Mouse (Mus musculus) left cerebral cortex, adult 2 months (tissue): Measurements from ENCODE around the gene Alk. TPM values are rescaled to one million over a fixed set of nuclear protein-coding genes. Genes with fewer than 3 reads are reported as not detected.

ENCODE experiments used
- DNase-seq, 2 experiments: peaks; one replicate each; pipeline ENCODE4 v3.0.0; 2021 to 2022; ENCODE audit warnings: low spot score in 2 of 2, mixed read lengths in 1 of 2; ENCODE audit errors: extremely low spot score in 1 of 2
- H3K27ac ChIP-seq: fragments of 200-600 bp; 2 replicates; pipeline ENCODE4 v1.8.1; 2022
- H3K4me3 ChIP-seq: fragments of 200-600 bp; 2 replicates; pipeline ENCODE4 v1.8.1; 2022
- CTCF ChIP-seq: fragments of 200-600 bp; IDR thresholded peaks from 2 replicates; pipeline ENCODE4 v1.8.1; 2022; ENCODE audit warnings: antibody characterized with exemption, mild to moderate bottlenecking, moderate library complexity
- intact Hi-C: fragments of 180-260 bp; cut with DNase I; formaldehyde crosslinking; loops from one replicate; pipeline ENCODE4 v1.15.1; 2025
- total RNA-seq, 2 experiments: library from RNA; stranded (reverse); gene quantifications; 2 replicates each; pipeline ENCODE4 v1.2.3; 2021

Alk gene
- total RNA-seq, 2 experiments from 2014 or later, result 8.5 to 9.0 TPM

DNA sequence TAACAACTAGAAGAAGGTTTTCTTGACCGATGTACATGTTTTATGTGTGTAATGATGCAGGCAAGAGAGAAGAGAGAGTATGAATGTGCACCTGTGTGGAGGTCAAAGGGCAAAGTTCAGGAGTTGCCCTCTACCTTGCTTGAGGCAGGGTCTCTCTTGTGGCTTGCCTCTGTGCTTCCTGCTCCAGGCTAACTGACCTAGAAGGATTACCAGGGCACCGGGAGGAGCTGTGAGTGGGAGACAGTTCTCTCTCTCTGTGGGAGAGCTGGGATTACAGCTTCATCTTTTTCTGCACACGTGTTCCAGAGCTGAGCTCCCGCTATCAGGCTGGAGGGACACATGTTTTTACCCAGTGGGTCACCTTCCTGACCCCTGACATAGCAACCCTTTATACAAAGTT lies 127.5 kb downstream of the Alk start:
- intact Hi-C loops, result no loop called here
- no peak for TF ChIP-seq CTCF

DNA sequence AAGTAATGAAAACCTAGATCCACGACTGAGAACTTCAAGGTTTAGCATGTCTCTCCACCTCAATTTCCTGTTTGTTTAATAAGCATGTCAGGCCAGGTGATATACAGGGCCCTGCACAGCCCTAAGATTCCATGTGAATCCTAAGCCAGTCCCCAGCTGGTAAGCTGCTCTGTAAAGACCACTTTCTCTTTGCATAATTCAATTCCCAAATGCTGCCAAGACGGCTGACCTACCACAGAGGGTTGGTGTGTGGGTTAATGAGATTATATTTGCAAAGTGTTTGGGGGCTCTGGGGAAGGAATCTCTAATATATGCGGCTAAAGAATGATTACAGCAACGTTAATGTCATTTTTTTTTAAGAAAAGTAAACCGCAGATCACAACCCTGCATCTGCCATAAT lies 130.3 kb downstream of the Alk start:
- no peak for TF ChIP-seq CTCF
- no peak for DNase-seq
- no peak overlapping the region for H3K4me3 ChIP-seq
- H3K27ac ChIP-seq, result no peak overlapping the region
- intact Hi-C loops, result no loop called here

More for the DNA sequence above, 127.5 kb downstream of the Alk start:
- no peak overlapping the region for H3K4me3 ChIP-seq
- H3K27ac ChIP-seq, result no peak overlapping the region
- DNase-seq, result no peak

DNA sequence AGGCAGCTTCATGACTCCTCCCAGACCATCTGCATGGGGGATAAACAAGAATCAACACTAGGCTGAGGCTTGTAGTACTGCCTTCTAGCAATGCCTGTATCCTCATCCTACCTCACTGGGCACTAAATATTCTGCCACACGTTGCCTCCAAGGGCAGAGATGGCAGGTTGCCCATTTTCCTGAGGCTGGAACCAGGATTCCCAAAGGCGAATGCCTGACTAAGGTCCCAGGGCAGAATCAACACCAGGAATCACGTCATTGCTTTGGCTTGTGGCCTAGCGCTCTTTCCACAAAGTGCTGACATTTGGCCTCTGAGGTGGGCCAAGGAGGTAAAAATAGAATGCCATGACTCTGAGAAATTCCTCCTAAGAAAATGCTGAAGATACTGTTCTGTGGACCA lies 155.9 kb downstream of the Alk start:
- Histone ChIP-seq H3K4me3 (no peak overlapping the region), H3K27ac (no peak overlapping the region)
- DNase-seq, result no peak
- intact Hi-C loops, result no loop called here
- TF ChIP-seq CTCF, result no peak

DNA sequence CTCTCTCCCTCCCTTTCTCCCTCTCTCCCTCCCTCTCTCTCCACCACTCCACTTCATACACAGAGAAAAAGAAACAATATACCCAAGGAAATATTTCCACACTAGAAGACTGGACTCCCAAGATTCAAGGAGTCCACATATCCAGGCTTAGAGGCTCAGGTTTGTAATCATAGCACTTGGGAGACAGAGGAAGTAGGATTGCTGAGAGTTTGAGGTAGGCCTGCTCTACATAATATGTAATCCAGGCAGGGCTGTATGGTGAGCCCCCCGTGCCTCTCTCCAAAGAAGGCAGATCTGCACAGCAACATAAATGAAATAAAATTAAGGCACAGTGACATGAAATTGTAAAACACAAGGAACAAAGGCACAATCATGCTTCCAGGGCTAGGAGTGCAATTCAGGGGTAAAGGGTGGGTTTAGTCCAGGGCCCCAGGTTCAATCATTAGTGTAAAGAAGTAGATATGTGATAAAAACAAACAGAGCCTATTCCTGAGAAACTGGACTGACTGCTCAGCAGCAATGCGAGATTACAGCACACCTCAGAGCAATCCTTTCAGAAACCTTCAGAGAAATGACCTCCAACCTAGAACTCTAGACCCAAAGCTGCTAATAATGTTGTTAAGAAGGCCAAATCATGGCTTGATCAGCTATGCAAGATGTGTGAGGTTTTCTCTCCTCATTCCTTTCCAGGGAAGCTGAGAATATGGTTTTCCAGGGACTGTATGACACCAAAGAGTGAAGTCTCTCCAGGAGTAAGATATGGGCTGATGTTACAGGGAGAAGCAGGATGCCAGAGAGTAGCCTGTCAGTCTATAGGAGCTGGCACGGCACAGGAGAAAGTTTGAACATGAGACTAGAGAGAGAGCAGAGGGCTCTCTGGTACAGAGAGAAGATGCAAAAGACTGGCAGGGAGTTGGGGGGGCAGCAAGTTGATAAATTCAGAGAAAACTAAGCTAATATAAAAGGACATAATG lies 158.9 kb downstream of the Alk start:
- no peak for DNase-seq
- intact Hi-C loops, result no loop called here
- no peak for TF ChIP-seq CTCF
- H3K27ac ChIP-seq, result no peak overlapping the region
- H3K4me3 ChIP-seq, result no peak overlapping the region

DNA sequence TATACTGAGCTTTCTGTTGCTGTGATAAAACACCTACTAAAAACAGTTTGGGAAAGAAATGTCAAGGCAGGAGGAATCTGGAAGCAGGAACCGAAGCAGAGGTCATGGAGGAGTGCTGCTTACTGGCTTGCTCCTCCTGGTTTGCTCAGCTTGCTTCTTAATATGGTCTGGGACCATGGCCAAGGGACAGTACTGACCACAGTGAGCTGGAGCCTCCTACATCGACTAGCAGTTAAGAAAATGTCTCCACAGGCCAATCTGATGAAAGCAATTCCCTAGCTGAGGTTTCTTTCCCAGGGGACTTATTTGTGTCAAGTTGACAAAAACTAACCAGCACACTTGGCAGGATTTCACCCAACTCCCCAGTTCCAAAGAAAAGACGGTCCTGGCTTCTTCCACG lies 187.0 kb downstream of the Alk start:
- no peak for DNase-seq
- Histone ChIP-seq H3K27ac (no peak overlapping the region), H3K4me3 (no peak overlapping the region)
- intact Hi-C loops, result no loop called here
- TF ChIP-seq CTCF, result no peak

DNA sequence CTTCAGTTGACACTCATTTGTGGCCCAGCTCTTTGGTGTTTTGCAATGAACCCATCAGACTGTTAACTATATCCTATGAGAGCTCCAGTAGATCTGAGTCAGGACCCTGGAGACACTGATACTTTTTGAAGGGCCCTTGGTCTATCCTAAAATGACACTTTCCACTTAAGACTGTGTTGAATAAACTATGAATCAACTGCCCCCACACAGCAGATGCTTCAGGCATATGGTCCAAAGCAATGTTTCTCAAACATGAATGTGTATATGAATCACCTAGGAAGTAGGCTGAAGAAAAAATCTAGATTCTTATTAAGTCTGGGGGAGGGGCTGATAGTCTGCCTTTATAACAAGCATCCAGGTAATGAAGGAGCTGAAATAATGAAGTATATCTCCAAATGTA lies 189.8 kb downstream of the Alk start:
- TF ChIP-seq CTCF, result no peak
- peak; percentile 19 to 33 for DNase-seq
- Histone ChIP-seq H3K27ac (no peak overlapping the region), H3K4me3 (no peak overlapping the region)
- intact Hi-C loops, result no loop called here

DNA sequence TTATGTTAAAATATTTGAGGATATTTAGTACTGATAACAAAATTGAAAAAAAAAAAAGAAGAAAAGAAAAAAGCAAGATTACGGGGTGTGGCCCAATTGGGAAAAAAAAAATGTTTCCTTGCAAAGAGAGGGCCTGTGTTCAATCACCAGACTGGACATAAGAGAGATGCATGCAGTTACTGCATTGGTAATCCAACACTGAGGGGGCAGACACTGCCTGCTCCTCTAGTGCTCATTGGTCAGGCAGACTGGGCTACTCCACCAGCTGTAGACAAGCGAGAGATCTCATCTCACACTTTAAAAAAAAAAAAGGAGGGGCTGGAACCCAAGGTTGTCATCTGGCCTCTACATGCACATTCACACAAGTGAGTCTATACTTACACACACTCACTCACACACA lies 199.6 kb downstream of the Alk start:
- no peak for DNase-seq
- TF ChIP-seq CTCF, result no peak
- Histone ChIP-seq H3K4me3 (no peak overlapping the region), H3K27ac (no peak overlapping the region)
- intact Hi-C loops, result no loop called here

DNA sequence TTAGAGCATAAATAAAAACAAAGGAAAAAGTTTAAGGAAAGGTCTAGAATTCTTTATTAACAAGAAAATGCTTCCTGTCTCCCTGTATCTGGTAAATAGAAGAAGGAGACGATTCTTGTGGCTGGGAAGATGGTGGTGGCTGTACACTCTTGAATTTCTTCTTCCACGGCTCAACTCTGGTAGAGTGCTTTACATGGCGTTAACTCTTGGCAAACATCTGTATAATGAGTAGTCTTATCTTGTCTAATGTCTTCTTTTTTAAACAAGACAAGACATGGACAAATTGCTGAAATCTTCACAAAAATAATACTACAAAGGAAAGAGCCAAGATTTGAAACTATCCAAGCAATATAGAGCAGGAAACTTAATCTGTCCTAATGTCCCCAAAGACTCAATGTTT lies 202.6 kb downstream of the Alk start:
- DNase-seq, result no peak
- Histone ChIP-seq H3K4me3 (no peak overlapping the region), H3K27ac (no peak overlapping the region)
- intact Hi-C loops, result no loop called here
- TF ChIP-seq CTCF, result no peak

DNA sequence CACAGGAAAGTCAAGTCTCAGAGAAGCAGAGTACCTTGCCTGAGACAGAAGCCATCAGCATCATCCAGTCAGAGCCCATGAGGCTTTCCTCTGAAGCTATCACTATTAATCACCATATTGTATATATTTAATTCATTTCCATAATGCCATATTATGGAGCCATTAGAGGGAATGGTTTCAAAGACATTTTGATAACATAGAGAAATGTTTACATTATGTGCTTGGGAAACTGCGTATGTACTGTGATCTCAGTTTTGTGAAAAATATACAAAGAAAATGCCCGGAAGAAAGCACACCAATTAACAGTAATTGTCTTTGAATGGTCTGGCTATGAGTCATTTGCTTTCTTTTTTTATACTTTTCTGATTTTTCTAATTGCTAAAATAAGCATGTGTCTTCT lies 203.1 kb downstream of the Alk start:
- DNase-seq, result no peak
- Histone ChIP-seq H3K4me3 (no peak overlapping the region), H3K27ac (no peak overlapping the region)
- intact Hi-C loops, result no loop called here
- TF ChIP-seq CTCF, result no peak

DNA sequence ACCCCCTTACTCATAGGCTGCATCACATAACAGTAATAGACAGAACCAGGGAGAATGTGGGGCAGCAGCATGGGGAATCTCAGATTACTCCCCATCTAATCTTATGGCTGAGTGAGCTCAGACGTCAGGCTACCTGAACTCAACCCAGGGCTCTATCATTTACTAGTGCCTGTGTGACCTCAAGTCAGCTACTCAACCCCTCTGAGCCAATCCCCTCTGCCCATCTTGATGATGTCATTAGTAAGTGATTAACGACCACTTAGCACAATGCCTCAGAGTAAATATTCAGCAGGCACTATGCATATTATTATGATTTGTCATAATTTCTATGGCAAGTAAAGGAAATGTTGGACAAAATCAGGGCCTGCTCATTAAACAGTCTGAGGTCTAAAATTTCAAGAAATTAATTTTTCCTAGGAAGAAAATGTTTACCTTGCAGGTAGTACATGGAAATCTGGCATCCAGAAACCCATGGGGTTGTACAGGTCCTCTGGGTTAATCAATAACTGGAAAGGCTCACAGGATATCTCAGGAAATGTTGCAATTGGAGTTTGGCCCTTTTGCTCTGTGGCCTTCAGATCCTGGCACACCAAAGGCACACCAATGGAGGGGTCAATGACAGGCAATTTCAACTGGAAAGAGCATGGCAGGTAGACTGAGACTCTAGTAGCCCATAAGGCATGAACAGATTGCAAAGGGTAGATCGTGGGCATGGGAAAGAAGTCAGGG lies 204.9 kb downstream of the Alk start:
- TF ChIP-seq CTCF, result no peak

DNA sequence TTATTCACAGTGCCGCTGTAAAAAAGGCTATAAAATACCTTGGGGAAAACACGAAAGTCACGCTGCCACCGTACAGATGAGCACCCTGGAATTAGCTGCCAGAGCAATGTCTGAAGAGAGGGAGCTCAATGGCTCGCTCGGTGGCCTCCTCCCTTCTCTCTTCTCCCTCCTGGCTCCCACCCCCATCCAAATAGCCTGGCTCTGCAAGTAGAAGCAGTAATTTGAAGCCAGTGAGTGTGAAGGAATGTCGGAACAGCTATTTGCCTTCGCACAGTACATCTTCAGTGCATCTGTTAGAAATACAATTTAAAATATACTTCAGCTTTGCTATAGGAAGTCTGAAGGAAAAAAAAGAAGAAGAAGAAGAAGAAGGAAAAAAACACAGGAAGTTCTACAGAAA lies 208.5 kb downstream of the Alk start:
- TF ChIP-seq CTCF, result no peak
- intact Hi-C loops, result no loop called here
- Histone ChIP-seq H3K27ac (no peak overlapping the region), H3K4me3 (no peak overlapping the region)
- DNase-seq, result no peak

More for the DNA sequence above, 204.9 kb downstream of the Alk start:
- no peak overlapping the region for H3K27ac ChIP-seq
- DNase-seq, result no peak
- H3K4me3 ChIP-seq, result no peak overlapping the region
- intact Hi-C loops, result no loop called here

DNA sequence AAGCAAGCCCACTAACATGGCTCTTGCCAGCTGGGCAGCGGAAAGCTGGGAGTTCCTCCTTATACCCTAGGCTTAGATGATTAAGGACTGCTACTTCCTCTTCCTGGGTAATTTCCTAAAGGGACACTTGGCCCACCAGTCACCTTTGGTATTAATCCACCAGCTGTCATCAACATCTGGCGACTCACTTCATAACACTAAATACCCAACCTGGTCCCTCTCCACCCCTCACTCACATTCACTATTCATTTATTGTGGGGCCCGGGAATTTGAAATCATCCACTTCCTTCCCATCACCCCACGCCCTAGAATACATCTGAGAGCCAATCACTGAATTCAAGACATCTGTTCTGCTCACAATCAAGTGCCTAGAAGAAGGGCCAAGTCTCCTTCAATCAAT lies 235.4 kb downstream of the Alk start:
- TF ChIP-seq CTCF, result no peak
- no peak overlapping the region for H3K27ac ChIP-seq
- DNase-seq, result no peak
- intact Hi-C loops, result no loop called here
- no peak overlapping the region for H3K4me3 ChIP-seq
